Mouse (Mus musculus): Measurements from ENCODE around the gene Zkscan5. TPM values are rescaled to one million over a fixed set of nuclear protein-coding genes. Genes with fewer than 3 reads are reported as not detected.
"Not testable (repeated sequence)": the region's sequence is repeated elsewhere in the genome, so short reads cannot be mapped to it uniquely, and the experiment has no call there.

Gene Zkscan5
- polyA plus RNA-seq, 1 experiment from 2014 or later, result 14.0 TPM

DNA sequence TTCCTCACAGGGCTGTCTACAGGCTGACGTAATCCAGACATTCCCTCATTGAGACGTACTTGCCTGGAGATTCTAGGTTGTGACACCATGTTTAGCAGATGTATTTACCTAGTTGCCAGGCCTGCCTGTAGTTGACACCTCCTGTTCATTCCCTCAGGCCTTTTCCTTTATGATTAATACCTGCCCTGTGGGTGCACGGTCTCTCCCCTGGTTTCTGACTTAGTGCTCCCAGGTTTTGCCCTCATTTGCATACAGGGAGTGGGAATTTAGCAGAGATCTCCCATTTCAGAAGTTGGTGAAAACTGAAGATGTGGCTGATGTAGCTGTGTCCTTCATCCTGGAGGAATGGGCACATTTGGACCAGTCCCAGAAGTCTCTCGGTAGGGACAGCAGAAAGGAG, 7.9 kb downstream of the Zkscan5 start:
- POLR2A ChIA-PET, result no interaction called here
- no peak for ATAC-seq

DNA sequence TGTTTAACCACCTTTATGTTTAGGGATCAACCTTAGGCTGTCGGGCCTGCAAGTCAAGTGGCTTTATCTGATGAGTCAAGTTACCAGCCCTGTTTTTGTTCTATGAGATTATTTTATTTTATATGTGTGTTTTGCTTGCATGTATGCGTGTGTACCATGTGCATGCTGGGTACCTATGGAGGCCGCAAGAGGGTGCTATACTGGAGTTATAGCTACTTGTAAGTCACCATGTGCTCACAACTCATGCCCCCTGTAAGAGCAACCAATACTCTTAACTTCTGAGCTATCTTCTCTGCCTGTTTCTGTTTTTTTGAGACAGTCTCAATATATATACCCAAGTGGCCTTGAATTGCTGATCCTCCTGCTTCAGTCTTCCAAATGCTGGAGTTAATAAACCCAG, 9.1 kb downstream of the Zkscan5 start:
- ChIA-PET POLR2A (no interaction called here), CTCF (interaction anchor here (0.9 to 1.1 kb wide), 2 partner anchors 9 to 13 kb away, joined by 3 read pairs; partner anchors contain the start of gene Zkscan5)
- no peak for ATAC-seq

More for the DNA sequence above, 7.9 kb downstream of the Zkscan5 start:
- CTCF ChIA-PET, result interaction anchor here (0.8 to 1.3 kb wide), 2 partner anchors 12 to 13 kb away, joined by 3 read pairs; no protein-coding TSS in a partner anchor
- in situ Hi-C loops (cut with MboI; ENCODE audit: low pct_unique_long_range_greater_than_20kb), result no loop called here
- TF ChIP-seq CTCF (IDR thresholded peaks at IDR 0.05), result no peak
- no peaks in the 10 kb centered on the region for H3K27me3 ChIP-seq
- no peak for DNase-seq (ENCODE audit: low read depth, low spot score)

DNA sequence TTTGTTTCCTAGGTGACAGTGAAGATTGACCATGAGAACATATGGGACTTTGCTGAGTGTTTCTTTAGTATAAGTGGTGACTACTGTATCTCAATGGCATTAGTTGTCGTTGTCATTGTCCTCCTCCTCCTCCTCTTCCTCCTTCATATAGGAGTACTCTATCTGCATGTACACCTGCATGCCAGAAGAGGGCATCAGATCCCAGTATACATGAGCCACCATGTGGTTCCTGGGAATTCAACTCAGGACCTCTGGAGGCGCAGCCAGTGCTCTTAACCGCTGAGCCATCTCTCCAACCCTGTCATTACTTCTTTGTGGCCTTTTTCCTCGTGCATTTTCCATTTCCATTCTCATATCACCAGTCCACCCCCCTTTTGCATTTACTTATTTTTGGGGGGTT, 10.3 kb downstream of the Zkscan5 start:
- no peak for TF ChIP-seq CTCF (IDR thresholded peaks at IDR 0.05)
- no peak for ATAC-seq
- ChIA-PET POLR2A (interaction anchor here (0.5 to 0.7 kb wide), 2 partner anchors 10 to 26 kb away, joined by 3 read pairs; partner anchors contain the start of gene Zkscan5), CTCF (no interaction called here)
- H3K27me3 ChIP-seq, result no peaks in the 10 kb centered on the region
- DNase-seq (ENCODE audit: low read depth, low spot score), result no peak
- in situ Hi-C loops (cut with MboI; ENCODE audit: low pct_unique_long_range_greater_than_20kb), result no loop called here

More for the DNA sequence above, 9.1 kb downstream of the Zkscan5 start:
- no peak for TF ChIP-seq CTCF (IDR thresholded peaks at IDR 0.05)
- no peak for DNase-seq (ENCODE audit: low read depth, low spot score)
- no peaks in the 10 kb centered on the region for H3K27me3 ChIP-seq
- in situ Hi-C loops (cut with MboI; ENCODE audit: low pct_unique_long_range_greater_than_20kb), result no loop called here

DNA sequence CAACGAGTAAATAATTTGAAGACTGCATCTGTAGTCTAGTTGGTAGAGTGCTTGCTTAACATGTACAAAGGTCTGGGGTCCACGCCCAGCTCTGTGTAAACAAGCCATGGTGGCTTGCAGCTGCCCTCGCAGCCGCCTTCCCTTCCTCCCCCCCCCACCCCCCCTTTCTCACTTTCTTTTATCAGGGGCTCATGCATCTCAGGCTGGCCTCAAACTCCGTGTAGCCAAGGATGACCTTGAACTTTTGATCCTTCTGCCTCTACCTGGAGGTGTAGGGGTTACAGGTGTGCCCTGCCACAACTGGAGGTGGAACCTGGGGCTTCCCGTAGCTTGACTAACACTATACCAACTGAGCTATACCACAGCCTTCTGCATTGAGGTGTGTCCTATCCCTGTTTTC, 13.4 kb downstream of the Zkscan5 start:
- POLR2A ChIA-PET, result no interaction called here
- DNase-seq (ENCODE audit: low read depth, low spot score) (no peak), ATAC-seq (no peak)
- in situ Hi-C loops (cut with MboI; ENCODE audit: low pct_unique_long_range_greater_than_20kb), result no loop called here
- no peaks in the 10 kb centered on the region for H3K27me3 ChIP-seq
- CTCF ChIA-PET, result interaction anchor here (2.2 kb wide), 1 partner anchor 10 kb away, joined by 7 read pairs; no protein-coding TSS in a partner anchor
- TF ChIP-seq CTCF (IDR thresholded peaks at IDR 0.05), result no peak

DNA sequence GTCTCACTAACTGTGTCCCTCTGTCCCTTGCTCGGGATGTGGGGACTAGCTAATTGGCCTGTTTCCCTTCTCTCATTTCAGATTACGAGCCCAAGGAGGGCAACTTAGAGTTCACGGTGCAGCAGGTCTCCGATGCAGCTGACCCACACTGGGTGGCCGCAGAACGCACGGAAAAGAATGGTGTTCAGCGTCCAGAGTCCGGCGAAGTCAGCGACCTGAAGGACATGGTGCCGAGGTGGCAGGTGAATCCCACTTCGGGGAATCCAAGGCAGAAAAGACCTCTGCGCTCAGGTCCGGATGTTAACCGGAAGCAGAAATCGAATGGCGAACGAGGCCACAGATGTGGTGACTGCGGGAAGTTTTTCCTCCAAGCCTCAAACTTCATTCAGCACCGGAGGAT, 13.8 kb downstream of the Zkscan5 start:
- in situ Hi-C loops (cut with MboI; ENCODE audit: low pct_unique_long_range_greater_than_20kb), result no loop called here
- POLR2A ChIA-PET, result no interaction called here
- CTCF ChIA-PET, result interaction anchor here (2.2 kb wide), 1 partner anchor 10 kb away, joined by 7 read pairs; no protein-coding TSS in a partner anchor
- H3K27me3 ChIP-seq, result no peaks in the 10 kb centered on the region
- ATAC-seq (no peak), DNase-seq (ENCODE audit: low read depth, low spot score) (no peak)
- TF ChIP-seq CTCF (IDR thresholded peaks at IDR 0.05), result no peak

DNA sequence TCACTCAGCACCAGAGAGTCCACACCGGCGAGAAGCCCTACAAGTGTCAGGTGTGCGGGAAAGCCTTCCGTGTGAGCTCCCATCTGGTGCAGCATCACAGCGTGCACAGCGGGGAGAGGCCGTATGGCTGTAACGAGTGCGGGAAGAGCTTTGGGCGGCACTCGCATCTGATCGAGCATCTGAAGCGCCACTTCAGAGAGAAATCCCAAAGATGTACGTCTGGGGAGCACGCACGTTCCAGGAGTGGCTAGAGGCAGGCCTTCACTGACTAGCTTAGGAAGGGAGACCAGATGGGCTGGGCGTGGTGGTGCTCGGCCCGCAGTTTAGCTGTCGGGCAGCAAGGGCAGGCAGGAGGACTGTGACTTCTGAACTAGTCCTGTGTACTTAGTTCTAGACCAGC, 14.3 kb downstream of the Zkscan5 start:
- ATAC-seq, result no peak
- no peak for DNase-seq (ENCODE audit: low read depth, low spot score)
- POLR2A ChIA-PET, result interaction anchor here (0.7 kb wide), 1 partner anchor 24 kb away, joined by 4 read pairs; no protein-coding TSS in a partner anchor
- CTCF ChIA-PET, result interaction anchor here (1.0 to 2.2 kb wide), 2 partner anchors 8 to 9 kb away, joined by 3 to 7 read pairs; no protein-coding TSS in a partner anchor
- no peaks in the 10 kb centered on the region for H3K27me3 ChIP-seq
- in situ Hi-C loops (cut with MboI; ENCODE audit: low pct_unique_long_range_greater_than_20kb), result no loop called here
- TF ChIP-seq CTCF (IDR thresholded peaks at IDR 0.05), result no peak

DNA sequence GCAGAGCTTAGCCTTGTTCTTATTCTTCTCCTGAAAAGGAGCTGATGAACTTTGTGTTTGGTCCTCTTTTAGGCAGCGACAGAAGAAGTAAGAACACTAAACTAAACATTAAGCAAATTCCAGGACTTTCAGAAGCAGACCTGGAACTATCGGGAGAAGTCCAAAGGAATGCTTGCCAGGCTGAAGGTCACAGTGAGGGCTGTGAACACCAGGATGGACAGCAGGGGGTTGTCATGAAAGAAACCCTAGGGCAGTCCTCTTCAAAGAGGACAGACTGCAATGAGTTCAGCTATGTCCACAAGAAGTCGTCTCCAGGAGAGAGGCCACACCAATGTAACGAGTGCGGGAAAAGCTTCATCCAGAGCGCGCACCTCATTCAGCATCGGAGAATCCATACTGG, 15.6 kb downstream of the Zkscan5 start:
- no peaks in the 10 kb centered on the region for H3K27me3 ChIP-seq
- in situ Hi-C loops (cut with MboI; ENCODE audit: low pct_unique_long_range_greater_than_20kb), result no loop called here
- ChIA-PET CTCF (interaction anchor here (1.0 kb wide), 1 partner anchor 21 kb away, joined by 3 read pairs; no protein-coding TSS in a partner anchor), POLR2A (no interaction called here)
- DNase-seq (ENCODE audit: low read depth, low spot score) (no peak), ATAC-seq (no peak)
- TF ChIP-seq CTCF (IDR thresholded peaks at IDR 0.05), result no peak

DNA sequence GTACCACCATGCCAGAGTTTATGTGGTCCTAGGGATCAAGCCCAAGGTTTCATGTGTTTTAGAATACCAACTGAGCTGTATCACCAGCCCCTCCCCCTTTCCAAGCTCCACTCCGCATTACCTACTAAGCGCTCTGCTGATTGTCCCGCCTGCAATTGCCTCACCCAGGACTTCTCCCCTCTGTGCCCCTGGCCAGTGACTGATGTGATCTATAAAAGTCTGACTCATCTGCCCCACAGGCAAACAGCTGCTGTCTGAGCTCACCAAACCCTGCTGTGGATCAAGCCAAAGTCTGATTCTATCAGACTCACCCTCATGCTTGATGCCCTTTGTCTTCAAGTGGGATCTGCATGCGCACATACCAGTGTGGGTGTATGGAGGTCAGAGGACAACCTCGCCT, 18.5 kb downstream of the Zkscan5 start:
- H3K27me3 ChIP-seq, result no peaks in the 10 kb centered on the region
- ChIA-PET CTCF (interaction anchor here (1.1 kb wide), 1 partner anchor 16 kb away, joined by 4 read pairs; no protein-coding TSS in a partner anchor), POLR2A (no interaction called here)
- DNase-seq (ENCODE audit: low read depth, low spot score) (no peak), ATAC-seq (peak; percentile 84)
- in situ Hi-C loops (cut with MboI; ENCODE audit: low pct_unique_long_range_greater_than_20kb), result no loop called here
- no peak for TF ChIP-seq CTCF (IDR thresholded peaks at IDR 0.05)

DNA sequence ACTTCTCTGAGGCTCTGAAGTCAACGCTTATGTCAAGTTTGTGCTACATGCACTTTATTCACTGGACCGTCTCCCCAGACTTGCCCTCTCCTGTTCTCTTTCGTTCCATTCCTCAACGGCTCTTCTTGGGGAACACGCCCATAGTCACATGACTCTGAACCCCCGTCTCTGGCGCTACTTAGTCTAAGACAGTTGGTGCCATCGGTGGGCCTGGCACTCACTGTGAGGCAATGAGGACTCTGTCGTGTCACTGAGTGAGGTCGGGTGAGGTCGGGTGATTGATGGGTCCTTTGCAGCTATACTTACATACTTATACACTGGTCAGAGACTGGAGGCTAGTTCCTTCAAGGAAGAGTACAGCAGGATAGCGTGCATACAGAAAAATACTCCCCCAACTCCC, 19.0 kb downstream of the Zkscan5 start:
- in situ Hi-C loops (cut with MboI; ENCODE audit: low pct_unique_long_range_greater_than_20kb), result no loop called here
- DNase-seq (ENCODE audit: low read depth, low spot score) (no peak), ATAC-seq (no peak)
- POLR2A ChIA-PET, result no interaction called here
- TF ChIP-seq CTCF (IDR thresholded peaks at IDR 0.05), result no peak
- no peaks in the 10 kb centered on the region for H3K27me3 ChIP-seq
- CTCF ChIA-PET, result interaction anchor here (1.1 kb wide), 1 partner anchor 17 kb away, joined by 4 read pairs; no protein-coding TSS in a partner anchor

DNA sequence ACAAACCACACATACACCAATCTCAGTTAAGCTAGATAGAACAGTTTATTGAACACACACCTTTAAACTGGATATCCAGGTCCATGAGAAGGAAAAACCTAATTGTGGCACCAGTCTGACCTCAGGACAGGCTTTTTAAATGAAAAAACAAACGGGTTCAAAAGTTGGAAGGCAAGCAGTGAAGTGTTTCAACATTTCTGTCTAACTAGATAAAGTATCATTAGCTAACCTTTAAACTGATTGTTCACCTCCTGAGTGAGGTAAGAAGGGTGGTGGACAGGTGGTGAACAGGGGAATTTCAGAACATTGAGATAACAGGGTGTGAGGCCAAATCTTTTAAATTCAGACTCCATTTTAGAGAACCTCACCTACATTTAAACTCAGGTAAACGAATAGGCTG, 22.1 kb downstream of the Zkscan5 start:
- no peak for DNase-seq (ENCODE audit: low read depth, low spot score)
- ATAC-seq, result no peak
- ChIA-PET CTCF (no interaction called here), POLR2A (no interaction called here)
- H3K27me3 ChIP-seq, result no peaks in the 10 kb centered on the region
- in situ Hi-C loops (cut with MboI; ENCODE audit: low pct_unique_long_range_greater_than_20kb), result no loop called here
- TF ChIP-seq CTCF (IDR thresholded peaks at IDR 0.05), result no peak

DNA sequence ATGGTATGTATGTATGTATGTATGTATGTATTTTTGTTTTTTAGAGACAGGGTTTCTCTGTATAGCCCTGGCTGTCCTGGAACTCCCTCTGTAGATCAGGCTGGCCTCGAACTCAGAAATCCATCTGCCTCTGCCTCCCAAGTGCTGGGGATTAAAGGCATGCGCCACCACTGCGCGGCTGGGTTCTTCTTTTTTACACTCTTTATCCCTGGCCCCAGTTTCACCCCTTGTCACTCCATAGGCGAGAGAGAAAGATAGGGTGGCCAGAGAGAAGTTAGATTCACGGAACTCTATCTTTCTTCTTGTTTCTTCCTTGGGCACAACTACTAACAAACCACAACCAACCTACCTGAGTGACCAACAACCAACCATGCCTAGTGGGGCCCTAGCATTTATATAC, 24.9 kb downstream of the Zkscan5 start:
- POLR2A ChIA-PET, result interaction anchor here (0.6 kb wide), 1 partner anchor 1674 kb away, joined by 7 read pairs; no protein-coding TSS in a partner anchor
- CTCF ChIA-PET; H3K27me3 ChIP-seq; ATAC-seq; in situ Hi-C loops (cut with MboI; ENCODE audit: low pct_unique_long_range_greater_than_20kb); DNase-seq (ENCODE audit: low read depth, low spot score): not testable (repeated sequence)

DNA sequence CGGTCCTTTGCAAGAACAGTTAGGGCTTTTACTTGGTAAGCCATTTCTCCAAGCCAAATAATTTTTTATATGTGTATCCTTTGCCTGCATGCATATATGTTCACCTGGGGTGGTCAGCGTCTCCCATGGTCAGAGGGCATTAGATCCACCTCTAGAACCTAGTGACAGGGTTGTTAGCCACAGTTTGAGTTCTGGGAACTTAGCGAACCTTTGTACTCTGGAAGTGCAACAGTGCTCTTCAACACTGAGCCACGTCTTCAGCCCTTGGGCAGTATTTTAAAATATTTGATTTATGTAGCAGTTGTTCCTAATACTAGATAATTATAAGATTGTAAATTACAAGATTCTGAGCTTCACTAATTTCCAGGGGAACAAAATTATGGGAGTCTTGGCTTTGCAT, 26.3 kb downstream of the Zkscan5 start:
- TF ChIP-seq CTCF (IDR thresholded peaks at IDR 0.05), result no peak
- ATAC-seq, result no peak
- POLR2A ChIA-PET, result interaction anchor here (1.2 to 3.2 kb wide), 4 partner anchors 9 to 26 kb away, joined by 4 to 16 read pairs (median 8); partner anchors contain the start of gene Zkscan5

More for the DNA sequence above, 26.3 kb downstream of the Zkscan5 start:
- CTCF ChIA-PET, result no interaction called here
- H3K27me3 ChIP-seq, result no peaks in the 10 kb centered on the region
- no peak for DNase-seq (ENCODE audit: low read depth, low spot score)
- in situ Hi-C loops (cut with MboI; ENCODE audit: low pct_unique_long_range_greater_than_20kb), result no loop called here
